Mouse (Mus musculus): ENCODE data around the gene Arfip2. TPM values are rescaled to one million over a fixed set of nuclear protein-coding genes. Genes with fewer than 3 reads are reported as not detected.

Arfip2 gene
- polyA plus RNA-seq, 1 experiment = 26.9 TPM

GRCm38 (mm10) chr7:105625397-105625796, 14.8 kb downstream of the Arfip2 start:
- no peak overlapping the region for H3K4me3 ChIP-seq (ENCODE audit: insufficient read depth, low read depth, low read length)
- H3K27ac ChIP-seq (replicated peaks; ENCODE audit: low read depth, low read length) = no peak overlapping the region

DNA sequence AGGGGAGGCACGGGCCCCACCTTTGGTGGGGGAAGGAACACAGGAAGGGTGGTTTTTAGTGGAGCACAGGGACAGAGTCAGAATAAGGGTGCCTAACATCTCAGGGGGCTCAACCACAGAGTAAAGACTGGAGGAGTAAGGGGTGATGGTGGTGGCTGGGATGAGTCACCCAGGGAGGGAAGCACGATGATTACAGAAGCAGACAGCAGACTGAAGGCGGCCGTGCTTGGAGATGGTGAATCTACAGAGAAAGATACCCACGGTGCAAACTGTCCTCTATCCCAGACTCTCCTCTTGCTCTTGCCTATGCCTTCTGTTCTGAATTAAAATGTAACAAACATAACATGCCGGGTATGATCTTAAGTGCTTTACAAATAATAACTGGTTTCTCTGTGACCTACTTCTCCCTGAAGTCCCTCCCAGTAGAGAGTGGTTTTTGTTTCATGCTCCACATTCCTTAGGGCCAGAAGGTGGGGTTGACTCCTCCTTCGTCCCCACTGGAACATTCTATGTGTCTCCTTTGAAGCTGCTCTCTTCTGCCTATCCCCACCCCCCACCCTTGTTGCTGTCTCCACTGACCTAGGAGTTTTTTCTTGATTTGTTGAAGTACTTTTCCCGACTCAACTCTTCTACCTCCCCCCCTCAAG, 18.4 kb downstream of the Arfip2 start:
- H3K27ac ChIP-seq (replicated peaks; ENCODE audit: low read depth, low read length) = no peak overlapping the region
- no peak overlapping the region for H3K4me3 ChIP-seq (ENCODE audit: insufficient read depth, low read depth, low read length)

More at GRCm38 (mm10) chr7:105625397-105625796, 14.8 kb downstream of the Arfip2 start:
- peaks cover 6% of the 10 kb centered on the region; the same call in 1 of the 2 replicates for H3K4me1 ChIP-seq (ENCODE audit: control insufficient read depth, insufficient read depth, insufficient read length, low read length)

GRCm38 (mm10) chr7:105621053-105621452, 19.2 kb downstream of the Arfip2 start:
- no peaks in the 10 kb centered on the region for H3K4me1 ChIP-seq (ENCODE audit: control insufficient read depth, insufficient read depth, insufficient read length, low read length)
- no peak overlapping the region for H3K27ac ChIP-seq (replicated peaks; ENCODE audit: low read depth, low read length)
- no peak overlapping the region for H3K4me3 ChIP-seq (ENCODE audit: insufficient read depth, low read depth, low read length)

More for the DNA sequence above, 18.4 kb downstream of the Arfip2 start:
- H3K4me1 ChIP-seq (ENCODE audit: control insufficient read depth, insufficient read depth, insufficient read length, low read length) = no peaks in the 10 kb centered on the region

DNA sequence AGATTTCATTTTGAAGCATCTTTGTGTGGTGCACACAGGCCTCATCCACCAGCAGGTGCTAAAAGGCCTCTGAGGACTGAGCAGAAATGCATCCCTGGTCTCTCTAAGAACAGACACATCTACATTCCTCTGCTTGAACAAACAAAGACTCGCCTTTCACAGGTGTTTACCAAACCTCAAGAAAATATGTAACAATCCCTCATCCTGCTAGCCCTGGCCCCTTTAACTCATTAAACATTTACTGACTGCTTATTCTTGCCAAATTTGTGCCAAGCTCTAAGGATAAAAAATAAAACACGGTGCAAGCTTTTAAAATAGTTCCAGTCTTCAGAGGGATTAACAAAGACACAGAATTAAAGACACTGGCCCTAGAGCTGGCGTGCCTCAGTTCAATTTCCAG, 20.5 kb downstream of the Arfip2 start:
- no peak overlapping the region for H3K27ac ChIP-seq (replicated peaks; ENCODE audit: low read depth, low read length)
- H3K4me1 ChIP-seq (ENCODE audit: control insufficient read depth, insufficient read depth, insufficient read length, low read length) = no peaks in the 10 kb centered on the region
- no peak overlapping the region for H3K4me3 ChIP-seq (ENCODE audit: insufficient read depth, low read depth, low read length)

DNA sequence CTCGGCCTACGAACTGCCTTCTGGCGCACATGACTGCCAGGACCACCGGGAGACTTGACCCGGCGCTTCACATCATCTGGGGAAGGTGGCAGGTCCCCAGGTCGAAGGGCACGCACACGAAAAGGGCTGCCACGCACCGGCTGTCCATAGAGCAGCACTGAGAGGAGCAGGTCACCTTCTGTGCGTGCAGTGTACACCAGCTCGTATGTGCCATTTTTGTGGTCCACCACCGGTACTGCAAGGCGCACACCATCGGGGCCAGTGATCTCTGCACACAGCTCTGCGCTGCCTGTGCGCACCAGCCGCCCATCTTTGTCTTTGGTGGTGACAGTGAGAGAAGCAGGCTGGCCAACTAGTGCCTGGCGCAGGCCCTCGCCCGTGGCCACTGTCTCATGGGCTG, 22.4 kb downstream of the Arfip2 start:
- no peak overlapping the region for H3K4me3 ChIP-seq (ENCODE audit: insufficient read depth, low read depth, low read length)
- H3K4me1 ChIP-seq (ENCODE audit: control insufficient read depth, insufficient read depth, insufficient read length, low read length) = no peaks in the 10 kb centered on the region
- H3K27ac ChIP-seq (replicated peaks; ENCODE audit: low read depth, low read length) = no peak overlapping the region

DNA sequence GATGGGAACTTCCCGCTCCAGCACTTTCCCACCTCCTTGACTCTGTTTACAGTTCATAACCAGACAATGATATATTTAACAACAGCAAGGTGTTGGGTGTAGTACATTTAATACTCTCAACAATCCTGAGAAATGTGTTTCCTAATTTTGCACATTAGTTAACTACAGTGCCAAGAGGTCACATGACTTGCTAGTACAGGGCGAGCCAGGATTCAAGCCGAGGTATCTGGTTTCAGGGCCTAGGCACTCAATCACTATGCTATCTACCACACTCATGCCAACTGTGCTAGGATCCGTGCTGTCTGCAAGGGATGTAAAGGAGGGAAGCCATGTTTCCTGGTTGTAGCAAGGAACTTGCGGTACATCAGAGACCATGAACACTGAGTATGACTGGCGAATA, 23.7 kb downstream of the Arfip2 start:
- H3K4me3 ChIP-seq (ENCODE audit: insufficient read depth, low read depth, low read length) = no peak overlapping the region
- H3K4me1 ChIP-seq (ENCODE audit: control insufficient read depth, insufficient read depth, insufficient read length, low read length) = no peaks in the 10 kb centered on the region
- H3K27ac ChIP-seq (replicated peaks; ENCODE audit: low read depth, low read length) = no peak overlapping the region

DNA sequence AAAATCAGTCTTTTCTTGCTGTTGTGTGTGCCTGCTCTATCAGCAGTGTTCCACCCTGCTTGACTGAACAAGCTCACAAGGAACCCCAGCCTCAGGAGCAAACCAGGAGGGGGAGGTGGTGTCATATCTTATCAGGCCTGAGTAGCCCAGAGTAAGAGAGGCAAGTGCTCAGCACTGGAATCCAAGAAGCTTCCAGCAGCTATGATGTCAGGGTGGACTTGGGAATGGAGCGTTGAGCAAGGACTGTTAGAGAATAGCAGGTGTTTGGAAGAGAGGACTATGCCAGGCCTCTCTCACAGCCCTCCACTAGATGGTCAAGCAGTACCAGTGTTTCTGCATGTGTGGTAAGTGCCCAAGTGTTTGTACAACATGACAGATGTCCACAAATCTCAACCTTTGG, 24.5 kb downstream of the Arfip2 start:
- Histone ChIP-seq H3K4me3 (ENCODE audit: insufficient read depth, low read depth, low read length) (no peak overlapping the region), H3K4me1 (ENCODE audit: control insufficient read depth, insufficient read depth, insufficient read length, low read length) (no peaks in the 10 kb centered on the region), H3K27ac (replicated peaks; ENCODE audit: low read depth, low read length) (no peak overlapping the region)

- Histone ChIP-seq H3K27ac (replicated peaks; ENCODE audit: low read depth, low read length) (no peak overlapping the region), H3K4me1 (ENCODE audit: control insufficient read depth, insufficient read depth, insufficient read length, low read length) (no peaks in the 10 kb centered on the region)
Measured at GRCm38 (mm10) chr7:105614400-105614799, 25.8 kb downstream of the Arfip2 start.

DNA sequence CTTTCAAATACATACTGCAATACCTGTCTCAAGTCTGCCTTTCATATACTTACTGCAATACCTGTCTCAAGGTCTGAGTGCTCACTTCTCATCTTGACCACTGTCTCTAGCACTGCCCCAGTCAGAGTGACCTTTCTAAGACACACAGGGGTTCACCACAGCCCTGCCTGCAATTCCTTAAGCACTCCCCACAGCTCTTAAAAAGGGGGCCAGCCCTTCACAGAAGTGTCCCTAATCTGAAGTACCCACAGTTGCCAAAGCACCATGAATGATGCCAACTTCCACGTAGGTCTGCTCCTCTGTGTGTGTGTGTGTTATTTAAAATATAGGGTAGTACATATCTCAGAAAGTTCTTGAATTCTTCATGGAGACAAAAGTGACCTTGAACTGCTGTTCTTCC, 28.4 kb downstream of the Arfip2 start:
- Histone ChIP-seq H3K4me3 (ENCODE audit: insufficient read depth, low read depth, low read length) (no peak overlapping the region), H3K4me1 (ENCODE audit: control insufficient read depth, insufficient read depth, insufficient read length, low read length) (no peaks in the 10 kb centered on the region), H3K27ac (replicated peaks; ENCODE audit: low read depth, low read length) (no peak overlapping the region)

More at GRCm38 (mm10) chr7:105614400-105614799, 25.8 kb downstream of the Arfip2 start:
- H3K4me3 ChIP-seq (ENCODE audit: insufficient read depth, low read depth, low read length) = no peak overlapping the region

GRCm38 (mm10) chr7:105608467-105608866, 31.7 kb downstream of the Arfip2 start:
- H3K27ac ChIP-seq (replicated peaks; ENCODE audit: low read depth, low read length) = no peak overlapping the region
- no peak overlapping the region for H3K4me3 ChIP-seq (ENCODE audit: insufficient read depth, low read depth, low read length)
- H3K4me1 ChIP-seq (ENCODE audit: control insufficient read depth, insufficient read depth, insufficient read length, low read length) = no peaks in the 10 kb centered on the region

DNA sequence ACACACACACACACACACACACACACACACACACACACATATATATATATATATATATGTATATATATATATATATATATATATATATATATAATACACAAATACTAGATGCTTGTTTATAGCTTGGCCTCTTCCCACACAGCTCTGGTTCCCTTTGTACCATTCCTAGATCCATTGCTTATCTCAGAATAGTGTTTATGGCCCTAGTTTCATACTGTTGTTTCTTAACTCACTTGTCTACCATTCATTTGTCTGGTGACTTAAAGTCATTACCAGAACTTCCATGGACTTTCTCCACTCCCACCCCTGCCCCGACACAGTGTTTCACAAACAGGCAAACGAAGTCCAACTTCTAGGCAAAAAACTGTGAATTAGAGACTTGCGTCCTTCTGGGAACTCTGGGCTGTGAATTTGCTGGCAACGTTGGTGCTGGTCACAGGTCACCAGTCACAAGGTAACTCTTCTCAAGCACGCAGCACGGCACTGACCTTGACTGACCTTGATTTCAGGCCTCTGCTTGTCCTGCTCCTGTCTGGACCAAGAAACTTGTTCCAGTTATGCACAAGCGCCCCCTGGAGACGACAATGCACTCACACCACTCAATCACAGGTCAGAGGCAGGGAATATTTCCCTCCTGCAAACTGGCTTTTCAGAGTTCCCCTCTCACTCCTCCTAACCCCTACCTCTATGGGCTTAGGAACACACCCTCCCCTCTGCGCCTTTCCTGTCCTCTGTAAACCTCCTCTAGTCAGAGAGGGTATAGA, 37.2 kb downstream of the Arfip2 start:
- H3K4me1 ChIP-seq (ENCODE audit: control insufficient read depth, insufficient read depth, insufficient read length, low read length) = peaks cover 4% of the 10 kb centered on the region; the same call in 1 of the 2 replicates
- no peak overlapping the region for H3K4me3 ChIP-seq (ENCODE audit: insufficient read depth, low read depth, low read length)
- peak overlapping the region; percentile 88 for H3K27ac ChIP-seq (replicated peaks; ENCODE audit: low read depth, low read length)

DNA sequence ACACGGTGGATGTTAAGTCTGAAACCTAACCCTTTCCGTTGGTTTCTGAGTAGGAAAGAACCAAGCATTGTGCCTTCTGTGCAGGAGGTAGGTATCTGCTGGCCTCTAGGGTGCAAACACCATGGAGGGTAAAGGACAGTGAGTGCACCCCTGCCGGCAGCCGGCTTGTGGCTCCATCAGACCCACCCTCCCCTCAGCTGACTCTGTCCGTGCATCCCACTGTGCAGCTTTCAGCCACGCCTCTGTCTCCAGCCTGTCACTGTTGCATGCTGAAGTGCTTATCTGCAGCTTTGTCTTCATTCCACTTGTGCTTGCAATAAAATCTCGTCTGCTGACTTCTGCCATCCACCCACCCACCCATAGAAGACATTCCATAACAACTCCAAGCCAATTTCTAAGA, 50.1 kb downstream of the Arfip2 start:
- no peak overlapping the region for H3K27ac ChIP-seq (replicated peaks; ENCODE audit: low read depth, low read length)

DNA sequence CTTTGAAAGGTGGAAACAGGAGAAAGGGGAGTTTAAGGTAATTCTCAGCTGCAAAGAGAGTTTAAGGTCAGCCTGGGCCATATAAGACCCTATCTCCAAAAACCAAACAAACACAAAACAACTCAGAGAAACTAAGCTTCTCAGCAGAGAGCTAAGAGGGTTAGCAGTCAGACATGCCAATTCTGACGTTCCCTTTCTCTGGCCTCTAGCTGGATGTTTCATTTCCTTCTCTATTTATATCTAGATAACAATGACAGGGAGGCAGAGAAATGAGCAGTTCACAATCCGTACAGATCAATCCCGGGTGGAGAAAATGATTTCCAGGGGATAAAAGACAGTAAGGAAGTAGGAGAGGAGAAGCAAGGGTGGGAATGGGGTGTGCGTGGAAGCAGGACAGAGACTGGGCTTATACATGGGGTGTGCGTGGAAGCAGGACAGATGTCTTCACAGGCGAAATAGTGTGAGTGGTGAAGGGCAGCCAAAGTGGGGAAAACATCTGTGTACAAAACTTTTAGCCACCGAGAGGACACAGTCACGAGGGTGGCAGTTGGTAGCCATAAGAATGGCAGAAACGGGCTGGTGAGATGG, 51.8 kb downstream of the Arfip2 start:
- H3K4me3 ChIP-seq (ENCODE audit: insufficient read depth, low read depth, low read length) = no peak overlapping the region
- no peak overlapping the region for H3K27ac ChIP-seq (replicated peaks; ENCODE audit: low read depth, low read length)
- no peaks in the 10 kb centered on the region for H3K4me1 ChIP-seq (ENCODE audit: control insufficient read depth, insufficient read depth, insufficient read length, low read length)

More for the DNA sequence above, 50.1 kb downstream of the Arfip2 start:
- no peaks in the 10 kb centered on the region for H3K4me1 ChIP-seq (ENCODE audit: control insufficient read depth, insufficient read depth, insufficient read length, low read length)
- H3K4me3 ChIP-seq (ENCODE audit: insufficient read depth, low read depth, low read length) = no peak overlapping the region

Data from brown adipose tissue, adult 24 weeks (tissue).